Mouse (Mus musculus) spleen, postnatal 4 days (tissue): Measurements from ENCODE around the gene Tex48.

Source experiments
- DNase-seq, 2 experiments: peaks; one replicate each; pipeline ENCODE4 v3.0.0; 2022; ENCODE audit warnings: low spot score in 2 of 2

Gene Tex48

GRCm38 (mm10) chr4:63595259-63595658 is 27.0 kb downstream of the Tex48 start:
- no peak for DNase-seq

GRCm38 (mm10) chr4:63594459-63595110 is 27.6 kb downstream of the Tex48 start:
- DNase-seq: no peak

GRCm38 (mm10) chr4:63590538-63590937 is 31.7 kb downstream of the Tex48 start:
- no peak for DNase-seq

- DNase-seq: no peak
These were observed 32.2 kb downstream of the Tex48 start for GRCm38 (mm10) chr4:63589987-63590386.

GRCm38 (mm10) chr4:63586240-63586639 is 36.0 kb downstream of the Tex48 start:
- DNase-seq: no peak

GRCm38 (mm10) chr4:63585216-63585615 is 37.0 kb downstream of the Tex48 start:
- DNase-seq: no peak

GRCm38 (mm10) chr4:63582580-63582979 is 39.6 kb downstream of the Tex48 start:
- no peak for DNase-seq

GRCm38 (mm10) chr4:63580078-63580477 is 42.1 kb downstream of the Tex48 start:
- DNase-seq: no peak

GRCm38 (mm10) chr4:63579649-63580048 is 42.6 kb downstream of the Tex48 start:
- no peak for DNase-seq

GRCm38 (mm10) chr4:63572621-63573020 is 49.6 kb downstream of the Tex48 start:
- DNase-seq: no peak

- no peak for DNase-seq
These were observed 51.9 kb downstream of the Tex48 start for GRCm38 (mm10) chr4:63570208-63570781.

- DNase-seq: no peak
These were observed 52.9 kb downstream of the Tex48 start for GRCm38 (mm10) chr4:63569322-63569721.

- no peak for DNase-seq
These were observed 54.4 kb downstream of the Tex48 start for GRCm38 (mm10) chr4:63567712-63568390.

- DNase-seq: no peak
These were observed 59.5 kb downstream of the Tex48 start for GRCm38 (mm10) chr4:63562742-63563141.

GRCm38 (mm10) chr4:63561861-63562675 is 60.2 kb downstream of the Tex48 start:
- peak in 1 of 2 experiments; percentile 31 for DNase-seq

- DNase-seq: peak in 1 of 2 experiments; percentile 27
These were observed 62.1 kb downstream of the Tex48 start for GRCm38 (mm10) chr4:63560079-63560478.

GRCm38 (mm10) chr4:63559127-63559697 is 63.0 kb downstream of the Tex48 start:
- DNase-seq: no peak

GRCm38 (mm10) chr4:63558407-63559081 is 63.7 kb downstream of the Tex48 start, which contains the start of gene Tmem268:
Gene Tmem268 (plus strand): TSS chr4:63558781.
- DNase-seq: peak; percentile 72 to 88

GRCm38 (mm10) chr4:63557124-63558059 is 64.8 kb downstream of the Tex48 start:
- DNase-seq: no peak
